Mouse (Mus musculus): ENCODE results near the gene Sfr1. TPM values are rescaled to one million over a fixed set of nuclear protein-coding genes. Genes with fewer than 3 reads are reported as not detected.
A peak's percentile ranks its signal among the peaks of the same experiment; 100 is the strongest.

The Sfr1 gene
- polyA plus RNA-seq (2016; fragmentation: Nextera tagmentation; extraction: Ambion mirVana) = 271 and 279 TPM in 2 replicates

- no peaks in the 10 kb centered on the region for H3K27me3 ChIP-seq (ENCODE audit: low read depth, poor library complexity, severe bottlenecking)
- peaks cover 38% of the 10 kb centered on the region for H3K36me3 ChIP-seq
- under 1% methylated on average over 72 of the region's 72 CpGs for WGBS
- H3K4me3 ChIP-seq = peak within 1 kb of the TSS; percentile 75
- DNase-seq (ENCODE audit: low spot score) = peak; percentile 99
- H3K27ac ChIP-seq (replicated peaks) = peak within 1 kb of the TSS; percentile 96
- no peaks in the 10 kb centered on the region for H3K9me3 ChIP-seq (replicated peaks)
- peaks cover 16% of the 10 kb centered on the region for H3K4me1 ChIP-seq
These were observed at the start of gene Sfr1 for GRCm38 (mm10) chr19:47731071-47731881. TSS of gene Sfr1 (plus strand) at chr19:47731682.

GRCm38 (mm10) chr19:47689592-47689991, 41.9 kb upstream of the Sfr1 start:
- Histone ChIP-seq H3K36me3 (no peaks in the 10 kb centered on the region), H3K4me1 (peaks cover 20% of the 10 kb centered on the region)
- WGBS = 86% methylated on average over 7 of the region's 7 CpGs

GRCm38 (mm10) chr19:47691994-47692393, 39.5 kb upstream of the Sfr1 start, which contains the start of gene Col17a1:
TSS of gene Col17a1 (minus strand) at chr19:47692094.
- no peak within 1 kb of the TSS for H3K4me3 ChIP-seq
- DNase-seq (ENCODE audit: low spot score) = no peak
- H3K27me3 ChIP-seq (ENCODE audit: low read depth, poor library complexity, severe bottlenecking) = peaks cover 32% of the 10 kb centered on the region
- H3K4me1 ChIP-seq = peaks cover 15% of the 10 kb centered on the region
- 81% methylated on average over 6 of the region's 6 CpGs for WGBS
- no peak within 1 kb of the TSS for H3K27ac ChIP-seq (replicated peaks)
- no peaks in the 10 kb centered on the region for H3K9me3 ChIP-seq (replicated peaks)
- H3K36me3 ChIP-seq = no peaks in the 10 kb centered on the region

More at GRCm38 (mm10) chr19:47689592-47689991, 41.9 kb upstream of the Sfr1 start:
- peaks cover 26% of the 10 kb centered on the region for H3K27me3 ChIP-seq (ENCODE audit: low read depth, poor library complexity, severe bottlenecking)
- no peak overlapping the region for H3K4me3 ChIP-seq
- DNase-seq (ENCODE audit: low spot score) = no peak
- H3K9me3 ChIP-seq (replicated peaks) = no peaks in the 10 kb centered on the region
- H3K27ac ChIP-seq (replicated peaks) = no peak overlapping the region

GRCm38 (mm10) chr19:47695725-47696124, 35.8 kb upstream of the Sfr1 start:
- 92% methylated on average over 6 of the region's 6 CpGs for WGBS
- no peaks in the 10 kb centered on the region for H3K9me3 ChIP-seq (replicated peaks)
- H3K27me3 ChIP-seq (ENCODE audit: low read depth, poor library complexity, severe bottlenecking) = peaks cover 24% of the 10 kb centered on the region
- peaks cover 17% of the 10 kb centered on the region for H3K4me1 ChIP-seq
- no peak overlapping the region for H3K4me3 ChIP-seq
- no peaks in the 10 kb centered on the region for H3K36me3 ChIP-seq
- no peak overlapping the region for H3K27ac ChIP-seq (replicated peaks)
- DNase-seq (ENCODE audit: low spot score) = no peak

- Histone ChIP-seq H3K4me3 (no peak overlapping the region), H3K36me3 (no peaks in the 10 kb centered on the region), H3K4me1 (peaks cover 24% of the 10 kb centered on the region), H3K27ac (replicated peaks) (no peak overlapping the region), H3K9me3 (replicated peaks) (no peaks in the 10 kb centered on the region), H3K27me3 (ENCODE audit: low read depth, poor library complexity, severe bottlenecking) (peaks cover 19% of the 10 kb centered on the region)
- no peak for DNase-seq (ENCODE audit: low spot score)
- 91% methylated on average over 8 of the region's 8 CpGs for WGBS
These were observed 35.1 kb upstream of the Sfr1 start for GRCm38 (mm10) chr19:47696411-47696810.

GRCm38 (mm10) chr19:47697067-47697466, 34.4 kb upstream of the Sfr1 start:
- DNase-seq (ENCODE audit: low spot score) = no peak
- 0 out of 2 replicates have a peak, but pooled peaks cover under 1% of the 10 kb centered on the region for H3K9me3 ChIP-seq (replicated peaks)
- WGBS = 89% methylated on average over 11 of the region's 11 CpGs
- H3K36me3 ChIP-seq = no peaks in the 10 kb centered on the region
- peaks cover 13% of the 10 kb centered on the region for H3K27me3 ChIP-seq (ENCODE audit: low read depth, poor library complexity, severe bottlenecking)
- H3K27ac ChIP-seq (replicated peaks) = no peak overlapping the region
- H3K4me3 ChIP-seq = no peak overlapping the region
- H3K4me1 ChIP-seq = peaks cover 26% of the 10 kb centered on the region

- no peak for DNase-seq (ENCODE audit: low spot score)
- Histone ChIP-seq H3K36me3 (no peaks in the 10 kb centered on the region), H3K9me3 (replicated peaks) (0 out of 2 replicates have a peak, but pooled peaks cover 3% of the 10 kb centered on the region), H3K4me1 (peaks cover 21% of the 10 kb centered on the region), H3K27ac (replicated peaks) (no peak overlapping the region), H3K4me3 (no peak overlapping the region), H3K27me3 (ENCODE audit: low read depth, poor library complexity, severe bottlenecking) (peaks cover 6% of the 10 kb centered on the region; the same call in 1 of the 2 replicates)
- 88% methylated on average over 9 of the region's 9 CpGs for WGBS
These were observed 33.2 kb upstream of the Sfr1 start for GRCm38 (mm10) chr19:47698266-47698665.

- WGBS = 85% methylated on average over 9 of the region's 9 CpGs
- no peak for DNase-seq (ENCODE audit: low spot score)
- Histone ChIP-seq H3K36me3 (no peaks in the 10 kb centered on the region), H3K9me3 (replicated peaks) (0 out of 2 replicates have a peak, but pooled peaks cover 3% of the 10 kb centered on the region), H3K4me3 (no peak overlapping the region), H3K27me3 (ENCODE audit: low read depth, poor library complexity, severe bottlenecking) (peaks cover 6% of the 10 kb centered on the region; the same call in 1 of the 2 replicates), H3K4me1 (peaks cover 11% of the 10 kb centered on the region), H3K27ac (replicated peaks) (no peak overlapping the region)
These were observed 31.7 kb upstream of the Sfr1 start for GRCm38 (mm10) chr19:47699743-47700142.

- no peak for DNase-seq (ENCODE audit: low spot score)
- H3K27ac ChIP-seq (replicated peaks) = no peak overlapping the region
- H3K4me1 ChIP-seq = peaks cover 11% of the 10 kb centered on the region
- 0 out of 2 replicates have a peak, but pooled peaks cover 3% of the 10 kb centered on the region for H3K9me3 ChIP-seq (replicated peaks)
- H3K36me3 ChIP-seq = no peaks in the 10 kb centered on the region
- no peak overlapping the region for H3K4me3 ChIP-seq
- H3K27me3 ChIP-seq (ENCODE audit: low read depth, poor library complexity, severe bottlenecking) = no peaks in the 10 kb centered on the region; the same call in 1 of the 2 replicates
- 83% methylated on average over 8 of the region's 8 CpGs for WGBS
These were observed 31.0 kb upstream of the Sfr1 start for GRCm38 (mm10) chr19:47700509-47700908.

- DNase-seq (ENCODE audit: low spot score) = no peak
- H3K4me3 ChIP-seq = no peak overlapping the region
- no peaks in the 10 kb centered on the region for H3K36me3 ChIP-seq
- H3K27me3 ChIP-seq (ENCODE audit: low read depth, poor library complexity, severe bottlenecking) = peaks cover 5% of the 10 kb centered on the region; the same call in 1 of the 2 replicates
- H3K9me3 ChIP-seq (replicated peaks) = 0 out of 2 replicates have a peak, but pooled peaks cover 3% of the 10 kb centered on the region
- peaks cover 11% of the 10 kb centered on the region for H3K4me1 ChIP-seq
- WGBS = 77% methylated on average over 13 of the region's 13 CpGs
- no peak overlapping the region for H3K27ac ChIP-seq (replicated peaks)
These were observed 26.3 kb upstream of the Sfr1 start for GRCm38 (mm10) chr19:47705080-47705771.

GRCm38 (mm10) chr19:47705772-47706309, 25.6 kb upstream of the Sfr1 start:
- Histone ChIP-seq H3K4me1 (peaks cover 8% of the 10 kb centered on the region), H3K27ac (replicated peaks) (no peak overlapping the region)

GRCm38 (mm10) chr19:47710376-47710775, 21.1 kb upstream of the Sfr1 start:
- Histone ChIP-seq H3K4me1 (no peaks in the 10 kb centered on the region), H3K27ac (replicated peaks) (no peak overlapping the region), H3K27me3 (ENCODE audit: low read depth, poor library complexity, severe bottlenecking) (peaks cover 5% of the 10 kb centered on the region; the same call in 1 of the 2 replicates), H3K9me3 (replicated peaks) (no peaks in the 10 kb centered on the region), H3K4me3 (no peak overlapping the region), H3K36me3 (no peaks in the 10 kb centered on the region)
- 90% methylated on average over 4 of the region's 4 CpGs for WGBS
- DNase-seq (ENCODE audit: low spot score) = no peak

More at GRCm38 (mm10) chr19:47705772-47706309, 25.6 kb upstream of the Sfr1 start:
- Histone ChIP-seq H3K36me3 (no peaks in the 10 kb centered on the region), H3K4me3 (no peak overlapping the region), H3K9me3 (replicated peaks) (0 out of 2 replicates have a peak, but pooled peaks cover 3% of the 10 kb centered on the region), H3K27me3 (ENCODE audit: low read depth, poor library complexity, severe bottlenecking) (peaks cover 5% of the 10 kb centered on the region; the same call in 1 of the 2 replicates)
- 91% methylated on average over 8 of the region's 8 CpGs for WGBS
- no peak for DNase-seq (ENCODE audit: low spot score)

All from midbrain, embryonic 10.5 days (tissue).